Mouse (Mus musculus) neural tube, embryonic 10.5 days (tissue): ENCODE measurements around the gene D10Wsu102e.

Experiments used
- DNase-seq: peaks from one replicate; pipeline ENCODE4 v3.0.0-alpha.2; 2017; ENCODE audit warnings: low spot score; ENCODE audit errors: extremely low spot score

D10Wsu102e gene

GRCm38 (mm10) chr10:83359956-83360355, at the start of gene D10Wsu102e:
TSS of gene D10Wsu102e (plus strand) at chr10:83360221.
- peak; percentile 94 for DNase-seq

- DNase-seq: no peak
Measured at GRCm38 (mm10) chr10:83310356-83310755, 49.7 kb upstream of the D10Wsu102e start.

GRCm38 (mm10) chr10:83313033-83313432, 47.0 kb upstream of the D10Wsu102e start:
- DNase-seq: no peak

DNA sequence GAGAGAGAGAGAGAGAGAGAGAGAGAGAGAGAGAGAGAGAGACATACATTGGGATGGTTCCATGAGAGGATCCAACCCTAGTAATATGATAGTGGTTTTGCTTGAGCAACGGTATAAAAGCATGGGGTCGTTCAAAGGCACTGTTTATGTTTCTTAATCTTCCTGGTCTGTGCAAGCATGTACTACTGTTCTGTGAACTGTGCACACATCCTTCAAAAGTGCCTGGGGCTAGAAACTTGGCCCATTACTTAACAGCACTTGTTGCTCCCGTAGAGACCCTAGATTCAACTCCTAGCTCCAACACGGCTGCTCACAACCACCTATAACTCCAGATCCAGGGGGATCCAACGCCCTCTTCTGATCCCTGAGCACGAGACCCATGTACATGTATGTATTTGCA, 39.6 kb upstream of the D10Wsu102e start:
- no peak for DNase-seq

DNA sequence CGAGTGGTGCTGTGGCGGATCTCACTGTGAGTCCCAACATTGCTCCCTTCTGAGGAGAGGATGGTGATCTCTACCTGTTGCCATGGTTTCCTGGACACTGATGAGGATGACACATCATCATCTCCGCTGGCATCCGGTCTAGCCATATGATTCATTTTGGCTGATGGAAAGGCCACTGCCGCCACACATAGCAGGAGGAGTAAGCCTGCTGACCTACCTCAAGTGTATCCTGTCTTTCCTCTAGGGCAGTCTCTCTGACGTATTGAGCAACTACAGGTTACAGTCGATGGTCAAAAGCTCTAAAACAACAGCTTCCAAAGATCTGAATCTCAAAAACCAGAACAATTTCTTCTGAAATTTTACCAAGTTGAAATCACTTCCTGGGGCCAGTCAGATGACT, 39.2 kb upstream of the D10Wsu102e start:
- DNase-seq: no peak

- DNase-seq: no peak
Measured at GRCm38 (mm10) chr10:83321528-83321927, 38.5 kb upstream of the D10Wsu102e start.

DNA sequence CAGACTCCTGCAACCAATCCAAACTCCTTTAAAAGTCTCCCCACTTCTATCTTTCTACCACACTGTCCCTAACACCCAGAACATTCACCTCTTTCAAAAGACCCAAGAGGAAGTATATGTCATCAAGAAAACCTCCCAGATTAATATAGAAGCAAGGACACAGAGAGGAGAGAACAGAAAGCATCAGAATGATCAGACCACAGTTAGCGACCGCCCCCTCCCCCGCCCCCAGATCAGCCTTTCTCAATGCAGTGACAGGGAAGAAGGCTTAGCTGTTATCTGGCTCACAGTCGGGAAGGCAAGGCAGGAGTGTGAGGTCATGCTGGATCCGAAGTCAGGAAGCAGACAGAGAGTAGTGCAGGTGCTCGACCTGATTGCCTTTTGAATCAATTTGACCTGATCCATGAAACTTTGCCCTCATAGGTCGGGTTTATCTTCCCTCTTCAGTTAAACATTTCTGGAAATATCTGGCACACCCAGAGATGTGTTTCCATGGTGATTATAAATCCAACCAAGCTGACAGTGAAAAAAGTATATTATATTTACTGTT, 37.4 kb upstream of the D10Wsu102e start:
- no peak for DNase-seq

- no peak for DNase-seq
Measured at GRCm38 (mm10) chr10:83324871-83325270, 35.1 kb upstream of the D10Wsu102e start.

DNA sequence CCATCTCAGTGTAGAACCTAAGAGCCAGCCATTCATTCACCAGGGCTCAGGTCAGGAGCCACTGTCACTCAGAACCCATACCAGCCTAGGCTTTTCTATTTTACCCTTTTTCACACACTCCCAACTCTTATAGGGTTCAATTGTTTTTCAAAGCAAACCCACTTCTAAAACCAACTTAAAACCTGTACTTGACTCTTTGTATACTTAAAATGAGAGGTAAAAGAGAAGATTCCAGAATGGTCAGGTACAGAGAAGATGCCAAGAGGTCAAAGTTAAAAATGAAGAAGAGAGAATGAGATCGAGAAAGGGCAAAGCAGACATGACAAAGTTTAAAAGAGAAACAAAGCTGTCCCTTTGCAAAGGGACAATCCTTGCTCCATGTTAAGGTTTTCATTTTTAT, 34.1 kb upstream of the D10Wsu102e start:
- DNase-seq: no peak

DNA sequence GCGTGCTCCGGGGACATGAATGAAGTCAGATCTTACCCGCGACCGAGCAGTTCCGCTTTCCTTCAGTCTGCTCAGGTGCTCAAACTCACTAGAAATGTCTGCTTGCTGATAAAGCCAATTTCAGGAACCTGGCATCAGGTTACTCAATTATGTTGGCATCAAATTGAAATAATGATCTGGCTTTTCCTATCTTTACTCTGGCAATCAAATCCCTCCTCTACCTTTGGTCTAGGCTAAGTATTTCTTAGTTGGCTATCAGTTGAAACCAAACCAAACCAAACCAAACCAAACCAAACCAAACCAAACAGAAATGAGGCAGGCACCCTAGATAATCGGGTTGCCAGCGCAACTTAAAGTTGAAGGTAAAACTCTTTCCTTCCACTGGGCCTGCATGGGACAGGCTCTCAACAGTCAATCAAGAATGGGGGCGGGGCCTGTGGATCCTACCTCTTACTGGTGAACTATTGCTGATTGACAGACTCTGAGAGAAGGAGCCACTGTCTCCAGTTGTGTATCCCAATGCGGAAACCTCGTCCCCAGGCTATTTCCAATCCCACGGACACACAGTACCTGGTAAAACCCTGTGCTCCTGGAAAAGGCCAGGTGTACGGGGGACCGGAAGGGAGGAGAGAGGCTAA, 33.3 kb upstream of the D10Wsu102e start:
- DNase-seq: no peak

GRCm38 (mm10) chr10:83328791-83329190, 31.2 kb upstream of the D10Wsu102e start:
- no peak for DNase-seq

- no peak for DNase-seq
Measured at GRCm38 (mm10) chr10:83330336-83330735, 29.7 kb upstream of the D10Wsu102e start.

- no peak for DNase-seq
Measured at GRCm38 (mm10) chr10:83331811-83332210, 28.2 kb upstream of the D10Wsu102e start.

- DNase-seq: no peak
Measured at GRCm38 (mm10) chr10:83332581-83332980, 27.4 kb upstream of the D10Wsu102e start.

DNA sequence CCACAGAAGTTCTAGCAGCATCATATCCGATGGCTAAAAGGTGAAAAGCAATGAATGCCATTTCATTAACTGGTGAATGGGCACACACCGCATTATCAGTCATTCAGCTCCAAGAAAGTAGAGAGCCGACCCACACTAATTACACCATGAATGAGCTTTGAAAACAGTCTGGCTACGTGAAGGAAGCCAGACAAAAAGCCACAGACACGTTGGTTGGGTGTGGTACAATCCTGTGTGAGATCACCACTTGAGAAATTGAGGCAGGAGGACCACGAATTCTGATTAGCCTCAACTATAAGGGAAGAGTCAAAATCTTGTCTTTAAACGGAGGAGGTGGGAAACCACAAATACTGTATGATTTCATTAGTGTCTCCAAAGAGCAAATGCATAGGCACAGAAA, 23.7 kb upstream of the D10Wsu102e start:
- no peak for DNase-seq

DNA sequence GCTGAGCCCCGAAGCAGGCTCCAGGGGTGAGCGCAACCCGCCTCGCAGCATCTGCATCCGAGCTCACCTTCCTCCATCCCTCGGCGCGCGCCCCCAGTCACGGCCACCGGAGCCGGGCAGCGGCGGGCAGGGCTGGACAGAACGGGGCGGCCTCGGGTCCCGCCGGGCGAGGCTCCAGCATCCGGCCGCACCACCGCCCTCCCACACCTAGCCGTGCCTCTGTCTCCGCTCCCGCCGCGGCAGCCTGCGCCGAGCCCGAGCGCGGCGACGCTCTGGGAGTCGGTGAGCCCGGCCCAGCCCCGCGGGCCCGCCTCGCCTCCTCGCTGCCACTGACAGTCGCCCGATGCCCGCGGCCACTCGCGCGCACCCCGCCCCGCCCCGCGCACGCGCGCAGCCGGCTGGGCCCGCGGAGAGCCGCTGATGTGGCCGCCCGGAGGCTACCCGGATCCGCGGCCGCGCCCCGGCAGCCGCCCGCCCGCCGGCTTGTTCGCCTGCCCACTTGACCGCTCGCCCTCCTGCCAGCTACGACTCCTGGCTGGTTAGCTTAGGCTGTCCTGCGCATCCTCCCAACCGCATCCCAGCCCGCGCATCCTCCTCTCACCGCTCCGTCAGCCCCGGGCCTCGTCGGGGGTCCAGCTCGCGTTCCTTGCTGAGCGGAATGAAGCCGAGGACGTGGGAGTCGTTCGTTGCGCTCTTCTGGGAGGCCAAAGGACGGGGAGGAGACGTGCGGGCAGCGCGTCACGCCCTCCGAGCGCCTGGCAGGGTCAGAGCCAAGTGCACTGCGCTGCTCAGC, 22.7 kb upstream of the D10Wsu102e start, which contains the start of gene Slc41a2:
Slc41a2 (minus strand) TSS at position 724 of the 793 bp plus-strand sequence.
- peak; percentile 72 for DNase-seq

- no peak for DNase-seq
Measured at GRCm38 (mm10) chr10:83337971-83338598, 21.9 kb upstream of the D10Wsu102e start.

DNA sequence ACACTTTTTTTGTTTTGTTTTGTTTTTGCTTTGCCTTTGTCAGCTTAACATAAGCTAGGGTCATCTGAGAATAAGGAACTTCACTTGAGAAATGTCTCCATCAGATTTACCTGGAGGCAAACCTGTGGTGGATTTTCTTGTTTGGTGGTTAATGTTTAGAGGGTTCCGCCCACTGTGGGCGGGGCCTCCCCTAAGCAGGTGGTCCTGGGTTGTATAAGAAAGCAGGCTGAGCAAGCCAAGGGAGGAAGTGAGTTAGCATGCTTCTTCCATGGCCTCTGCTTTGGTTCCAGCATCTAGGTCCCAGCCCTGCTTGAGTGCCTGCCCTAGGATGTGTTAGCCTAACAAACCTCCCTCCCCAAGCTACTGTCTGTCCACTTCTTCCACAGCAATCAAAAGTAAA, 18.8 kb upstream of the D10Wsu102e start:
- DNase-seq: no peak

DNA sequence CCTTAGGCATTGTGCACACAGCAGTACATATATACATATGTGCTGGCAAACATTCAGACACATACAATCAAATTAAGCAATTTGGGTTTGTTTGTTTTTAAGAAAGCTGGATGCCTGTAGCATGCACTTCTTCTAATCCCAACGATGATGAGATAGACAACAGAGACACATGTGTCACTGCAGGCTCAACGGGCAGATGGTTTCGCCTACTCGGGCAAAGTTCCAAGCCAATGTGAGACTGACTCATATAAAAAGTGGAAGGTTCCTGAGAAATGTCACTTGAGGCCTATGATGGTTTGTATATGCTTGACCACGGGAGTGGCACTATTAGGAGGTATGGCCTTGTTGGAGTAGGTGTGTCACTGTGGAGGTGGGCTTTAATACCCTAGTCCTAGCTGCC, 16.9 kb upstream of the D10Wsu102e start:
- no peak for DNase-seq

DNA sequence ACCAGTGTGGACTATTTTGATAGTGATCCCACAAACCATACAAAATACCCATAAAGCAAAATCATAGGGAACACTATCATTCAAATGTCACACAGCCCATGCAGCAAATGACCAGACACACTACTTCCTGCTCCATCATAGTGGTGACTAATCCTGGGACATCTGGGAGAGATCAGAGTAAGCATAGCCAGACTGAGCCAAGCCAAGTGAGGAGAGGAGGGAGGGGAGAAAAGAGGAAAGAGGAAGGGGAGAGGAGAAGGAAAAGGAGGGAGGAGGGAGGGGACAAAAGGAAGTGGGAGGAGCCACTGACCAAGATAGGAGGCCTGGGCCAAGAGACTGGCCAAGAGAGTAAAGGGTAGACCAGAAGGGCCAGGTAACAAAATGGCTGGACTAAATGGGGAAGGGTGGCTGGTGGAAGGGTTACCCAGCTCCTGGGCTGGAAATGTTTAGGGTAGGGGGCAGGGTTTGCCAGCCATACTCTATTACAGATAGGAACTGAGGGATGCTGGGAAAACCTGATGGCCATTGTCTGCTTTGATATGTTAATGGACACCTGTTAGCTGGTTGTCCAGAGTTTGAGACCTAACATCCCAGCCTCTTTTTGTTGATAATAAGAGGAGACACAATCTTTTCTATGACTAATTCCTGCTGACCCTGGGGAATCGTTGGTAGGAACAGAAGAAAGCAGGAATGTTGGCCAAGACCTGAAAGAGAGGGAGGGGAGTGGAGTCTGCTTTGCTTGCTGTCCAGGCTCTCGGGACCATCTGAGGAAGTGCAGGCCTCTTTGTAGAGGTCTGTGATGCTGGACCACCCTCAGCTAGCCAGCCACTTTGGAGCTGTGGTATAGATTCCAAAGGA, 16.0 kb upstream of the D10Wsu102e start:
- no peak for DNase-seq

DNA sequence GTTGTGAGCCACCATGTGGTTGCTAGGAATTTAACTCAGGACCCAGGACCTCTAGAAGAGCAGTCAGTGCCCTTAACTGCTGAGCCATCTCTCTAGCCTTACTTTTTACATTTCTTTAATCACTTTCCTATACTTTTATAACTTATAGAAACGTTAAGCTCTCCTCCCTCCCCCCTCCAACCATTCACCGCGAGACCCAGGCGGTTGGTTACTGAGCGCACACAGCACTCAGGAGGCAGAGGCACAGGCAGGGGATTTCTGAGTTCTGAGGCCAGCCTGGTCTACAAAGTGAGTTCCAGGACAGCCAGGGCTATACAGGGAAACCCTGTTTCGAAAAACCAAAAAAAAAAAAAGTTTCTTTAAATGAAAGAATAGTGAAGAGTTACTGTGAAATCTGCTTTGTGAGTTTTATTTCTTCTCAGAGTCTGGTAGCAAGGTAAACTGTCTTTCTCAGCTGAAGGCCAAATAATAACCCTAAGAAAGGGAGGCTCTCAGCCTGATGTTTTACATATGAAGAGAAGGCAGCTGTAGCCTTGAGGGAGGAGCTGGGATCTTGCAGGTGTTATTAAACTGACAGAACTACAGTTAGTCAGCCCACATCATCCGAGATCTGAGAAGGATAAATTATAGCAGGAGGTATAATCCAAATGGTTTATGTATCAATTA, 14.2 kb upstream of the D10Wsu102e start:
- DNase-seq: no peak
